Mouse (Mus musculus) lung, postnatal 36 days (tissue): ENCODE results near the gene Rpia.

Source experiments
- DNase-seq: peaks from one replicate; pipeline ENCODE4 v3.0.0; 2022; ENCODE audit warnings: mixed read lengths

Gene Rpia

GRCm38 (mm10) chr6:70804632-70805031 is 12.6 kb upstream of the Rpia start:
- peak; percentile 53 for DNase-seq

- peak; percentile 88 for DNase-seq
These were observed 5.7 kb upstream of the Rpia start for GRCm38 (mm10) chr6:70797581-70798251.

GRCm38 (mm10) chr6:70796940-70797339 is 4.9 kb upstream of the Rpia start:
- DNase-seq = no peak

GRCm38 (mm10) chr6:70792644-70793043 is 612 bp upstream of the Rpia start:
- no peak for DNase-seq

GRCm38 (mm10) chr6:70790852-70791761 is 925 bp downstream of the Rpia start:
- DNase-seq = peak; percentile 54

- peak; percentile 39 for DNase-seq
These were observed 1.9 kb downstream of the Rpia start for GRCm38 (mm10) chr6:70790034-70790650.

- DNase-seq = no peak
These were observed 2.9 kb downstream of the Rpia start for GRCm38 (mm10) chr6:70789134-70789533.

GRCm38 (mm10) chr6:70787524-70787923 is 4.5 kb downstream of the Rpia start:
- peak; percentile 70 for DNase-seq

- DNase-seq = no peak
These were observed 6.2 kb downstream of the Rpia start for GRCm38 (mm10) chr6:70785852-70786251.

GRCm38 (mm10) chr6:70784811-70785210 is 7.2 kb downstream of the Rpia start:
- peak; percentile 24 for DNase-seq

- no peak for DNase-seq
These were observed 10.7 kb downstream of the Rpia start for GRCm38 (mm10) chr6:70781336-70781735.

- DNase-seq = no peak
These were observed 17.7 kb downstream of the Rpia start for GRCm38 (mm10) chr6:70774372-70774771.

- DNase-seq = no peak
These were observed 18.3 kb downstream of the Rpia start for GRCm38 (mm10) chr6:70773769-70774168.

- DNase-seq = peak; percentile 85
These were observed 23.3 kb downstream of the Rpia start for GRCm38 (mm10) chr6:70768769-70769168.

GRCm38 (mm10) chr6:70765076-70765475 is 27.0 kb downstream of the Rpia start:
- no peak for DNase-seq

- no peak for DNase-seq
These were observed 27.5 kb downstream of the Rpia start for GRCm38 (mm10) chr6:70764551-70764950.

- DNase-seq = no peak
These were observed 28.2 kb downstream of the Rpia start for GRCm38 (mm10) chr6:70763881-70764280.

GRCm38 (mm10) chr6:70762659-70763058 is 29.4 kb downstream of the Rpia start:
- DNase-seq = no peak

GRCm38 (mm10) chr6:70760951-70761350 is 31.1 kb downstream of the Rpia start:
- no peak for DNase-seq

- DNase-seq = no peak
These were observed 37.2 kb downstream of the Rpia start for GRCm38 (mm10) chr6:70754833-70755232.

- DNase-seq = peak; percentile 35
These were observed 39.7 kb downstream of the Rpia start for GRCm38 (mm10) chr6:70752351-70752750.

- DNase-seq = no peak
These were observed 40.1 kb downstream of the Rpia start for GRCm38 (mm10) chr6:70751898-70752273.

- no peak for DNase-seq
These were observed 40.7 kb downstream of the Rpia start for GRCm38 (mm10) chr6:70751251-70751897.
